In genomic region chr4:103783561-103784247, GRCm38 (mm10) we compare ENCODE assay signal across 15 mouse cellular contexts.
DNase-seq lines count a peak whose midpoint lies in the region; ATAC-seq and TF ChIP-seq lines count a peak whose summit lies in the region.
"Had no signal": no experiment of that assay in that cellular context is flagged by ENCODE, and none has a peak within 500 bp of the region (broad histone marks: within the 10 kb centered on the region; RNA-seq: fewer than 3 reads in every experiment).

No protein-coding gene starts in this region.

- TF ChIP-seq POLR2A in brain, embryonic 14.5 days (IDR thresholded peaks at IDR 0.05; ENCODE audit: borderline replicate concordance, extremely low read depth, insufficient read depth, insufficient read length, poor library complexity, severe bottlenecking), result no peak

- DNase-seq in cerebellum, postnatal 10 days, result peak; percentile 25 to 39
- DNase-seq in cerebellum, postnatal 4 days (ENCODE audit: low spot score in 2 of 2), result no peak
- DNase-seq in hindbrain, postnatal 0 days (ENCODE audit: low spot score), result peak; percentile 57
- DNase-seq in hindbrain, embryonic 11.5 days (ENCODE audit: low spot score), result no peak
- DNase-seq in lung, postnatal 10 days, result no peak
- DNase-seq in brain, embryonic 14.5 days (ENCODE audit: low read depth), result peak; percentile 65
- DNase-seq in adrenal gland, postnatal 10 days, result no peak
- DNase-seq: cerebellum, adult 11-12 months; cerebellum, postnatal 36 days; kidney, postnatal 14 days; thymus, postnatal 36 days had no signal

- no peak for ATAC-seq in hindbrain, postnatal 0 days
- no peak for ATAC-seq in hindbrain, embryonic 11.5 days (ENCODE audit: low FRiP score)
- ATAC-seq in lung, embryonic 16.5 days (ENCODE audit: low read depth), result peak; percentile 86
- ATAC-seq: CD4-positive, CD25-positive, alpha-beta regulatory T cell, adult 4 months had no signal

- H3K9ac ChIP-seq in hindbrain, postnatal 0 days (replicated peaks; ENCODE audit: low read length), result no peak overlapping the region
- H3K9ac ChIP-seq in hindbrain, embryonic 11.5 days (ENCODE audit: low read depth, low read length), result no peak overlapping the region
- H3K9ac ChIP-seq in lung, embryonic 16.5 days (ENCODE audit: low read length), result no peak overlapping the region
- H3K9ac ChIP-seq: embryonic facial prominence, embryonic 12.5 days had no signal

- no peaks in the 10 kb centered on the region for H3K9me3 ChIP-seq in hindbrain, postnatal 0 days (ENCODE audit: low read length)
- H3K9me3 ChIP-seq in hindbrain, embryonic 11.5 days (ENCODE audit: control insufficient read depth, low read length), result no peaks in the 10 kb centered on the region
- H3K9me3 ChIP-seq in lung, embryonic 16.5 days (ENCODE audit: control insufficient read depth, low read length), result no peaks in the 10 kb centered on the region
- H3K9me3 ChIP-seq: embryonic facial prominence, embryonic 12.5 days had no signal

- H3K4me2 ChIP-seq in hindbrain, postnatal 0 days (ENCODE audit: low read depth, low read length), result no peak overlapping the region
- no peak overlapping the region for H3K4me2 ChIP-seq in hindbrain, embryonic 11.5 days (replicated peaks; ENCODE audit: low read depth, low read length)
- no peak overlapping the region for H3K4me2 ChIP-seq in lung, embryonic 16.5 days (ENCODE audit: low read depth, low read length)
- H3K4me2 ChIP-seq: embryonic facial prominence, embryonic 12.5 days had no signal

- no peak overlapping the region for H3K4me3 ChIP-seq in hindbrain, postnatal 0 days (ENCODE audit: low read length)
- no peak overlapping the region for H3K4me3 ChIP-seq in hindbrain, embryonic 11.5 days (ENCODE audit: low read depth, low read length)
- no peak overlapping the region for H3K4me3 ChIP-seq in lung, embryonic 16.5 days (ENCODE audit: low read length)
- H3K4me3 ChIP-seq: embryonic facial prominence, embryonic 12.5 days had no signal

- H3K27me3 ChIP-seq in hindbrain, postnatal 0 days (ENCODE audit: insufficient read depth, low read length), result no peaks in the 10 kb centered on the region
- no peaks in the 10 kb centered on the region for H3K27me3 ChIP-seq in hindbrain, embryonic 11.5 days (ENCODE audit: control insufficient read depth, insufficient read depth, low read length)
- H3K27me3 ChIP-seq in lung, embryonic 16.5 days (ENCODE audit: control insufficient read depth, insufficient read depth, low read depth, low read length), result no peaks in the 10 kb centered on the region
- H3K27me3 ChIP-seq: embryonic facial prominence, embryonic 12.5 days had no signal

- no peaks in the 10 kb centered on the region for H3K4me1 ChIP-seq in hindbrain, postnatal 0 days (ENCODE audit: insufficient read depth, low read length)
- H3K4me1 ChIP-seq in hindbrain, embryonic 11.5 days (replicated peaks; ENCODE audit: control insufficient read depth, insufficient read depth, low read length), result no peaks in the 10 kb centered on the region
- peaks cover 6% of the 10 kb centered on the region for H3K4me1 ChIP-seq in lung, embryonic 16.5 days (replicated peaks; ENCODE audit: control insufficient read depth, insufficient read depth, low read length)
- H3K4me1 ChIP-seq: embryonic facial prominence, embryonic 12.5 days had no signal

- H3K27ac ChIP-seq in hindbrain, postnatal 0 days, result no peak overlapping the region
- H3K27ac ChIP-seq in hindbrain, embryonic 11.5 days (ENCODE audit: low read depth, low read length), result no peak overlapping the region
- 0 out of 2 replicates have a peak overlapping the region, but pooled peaks have one; percentile 32 for H3K27ac ChIP-seq in lung, embryonic 16.5 days (ENCODE audit: low read length)
- H3K27ac ChIP-seq: embryonic facial prominence, embryonic 12.5 days had no signal

- TF ChIP-seq CTCF in hindbrain, postnatal 0 days (IDR thresholded peaks at IDR 0.05; ENCODE audit: low read depth), result no peak
- TF ChIP-seq CTCF in brain, embryonic 14.5 days (IDR thresholded peaks at IDR 0.05; ENCODE audit: borderline replicate concordance, extremely low read depth, insufficient read depth, insufficient read length), result no peak

- H3K36me3 ChIP-seq in hindbrain, postnatal 0 days (ENCODE audit: insufficient read depth, low read length), result no peaks in the 10 kb centered on the region
- H3K36me3 ChIP-seq in hindbrain, embryonic 11.5 days (ENCODE audit: control insufficient read depth, insufficient read depth, low read length), result no peaks in the 10 kb centered on the region
- H3K36me3 ChIP-seq in lung, embryonic 16.5 days (ENCODE audit: control insufficient read depth, insufficient read depth, low read length), result no peaks in the 10 kb centered on the region
- H3K36me3 ChIP-seq: embryonic facial prominence, embryonic 12.5 days; G1E had no signal

- whole genome bisulfite sequencing in hindbrain, postnatal 0 days, result 77% methylated on average over 7 of the region's 7 CpGs
- WGBS in hindbrain, embryonic 11.5 days, result 93% methylated on average over 7 of the region's 7 CpGs
- WGBS in lung, embryonic 16.5 days, result 52% methylated on average over 7 of the region's 7 CpGs

Comparison
In these comparisons a context has a peak if more than half of its experiments do, and no peak if none do; other contexts are left out.
1. DNase-seq: peak in cerebellum, postnatal 10 days (2 of 2), hindbrain, postnatal 0 days (single experiment) and brain, embryonic 14.5 days (single experiment); none in cerebellum, postnatal 4 days (0 of 2), hindbrain, embryonic 11.5 days (single experiment), lung, postnatal 10 days (single experiment) and adrenal gland, postnatal 10 days (single experiment).